In the genomic region with DNA sequence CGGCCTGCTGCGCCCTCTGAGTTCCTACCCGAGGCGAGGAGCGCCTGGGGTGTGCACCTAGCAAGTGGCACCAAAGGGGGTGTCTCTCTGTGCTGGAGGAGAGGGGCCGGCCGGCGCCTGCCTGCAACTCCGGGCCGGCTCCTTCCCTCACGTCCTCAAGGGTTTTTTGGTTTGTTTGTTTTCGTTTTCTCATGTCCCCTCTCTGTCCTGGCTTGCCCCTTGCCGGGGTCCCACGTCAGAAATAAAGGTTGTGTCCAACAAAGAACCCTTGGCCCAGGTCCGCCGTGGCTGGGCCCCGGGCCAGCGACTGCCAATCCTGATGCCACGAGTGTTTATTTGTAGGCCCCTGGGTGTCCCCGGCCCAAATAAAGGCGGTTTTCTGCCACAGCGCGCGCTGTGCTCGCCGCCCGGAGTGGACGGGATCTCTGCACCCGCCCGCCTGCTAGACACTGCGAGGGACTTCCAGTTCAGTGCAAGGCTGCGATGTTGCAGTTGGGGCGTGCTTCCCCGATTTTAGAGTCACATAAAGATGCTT, we compare ENCODE assay signal across 8 mouse cellular contexts. TPM values are rescaled to one million over a fixed set of nuclear protein-coding genes. Genes with fewer than 3 reads are reported as not detected.
A peak's percentile ranks its signal among the peaks of the same experiment; 100 is the strongest.
DNase-seq lines count a peak whose midpoint lies in the region; ATAC-seq and TF ChIP-seq lines count a peak whose summit lies in the region.

No protein-coding gene starts in this region.

- no peaks in the 10 kb centered on the region for H3K9me3 ChIP-seq in embryonic facial prominence, embryonic 10.5 days
- H3K9me3 ChIP-seq in heart, embryonic 14.5 days (ENCODE audit: control insufficient read depth, low read length) = no peaks in the 10 kb centered on the region
- no peaks in the 10 kb centered on the region for H3K9me3 ChIP-seq in limb, embryonic 11.5 days (ENCODE audit: control insufficient read depth, low read length)

- ATAC-seq in heart, embryonic 14.5 days (ENCODE audit: insufficient number of reproducible peaks, insufficient read depth, low FRiP score, low read depth) = peak; percentile 31
- ATAC-seq in limb, embryonic 11.5 days (ENCODE audit: insufficient number of reproducible peaks, low FRiP score, low TSS enrichment, low read depth) = peak; percentile 77
- ATAC-seq in megakaryocyte-erythroid progenitor cell, adult 5-6 weeks (replicated peaks; ENCODE audit: low FRiP score, low TSS enrichment, poor library complexity, severe bottlenecking) = peak; percentile 86

- peaks cover 11% of the 10 kb centered on the region for H3K36me3 ChIP-seq in embryonic facial prominence, embryonic 10.5 days (replicated peaks)
- no peaks in the 10 kb centered on the region for H3K36me3 ChIP-seq in heart, embryonic 14.5 days (ENCODE audit: control insufficient read depth, insufficient read depth, low read length)
- no peaks in the 10 kb centered on the region for H3K36me3 ChIP-seq in limb, embryonic 11.5 days (ENCODE audit: control insufficient read depth, insufficient read depth, low read length)
- no peaks in the 10 kb centered on the region for H3K36me3 ChIP-seq in testis, adult 2 months (ENCODE audit: control insufficient read depth, insufficient read depth, low read length)

- H3K4me2 ChIP-seq in heart, embryonic 14.5 days (ENCODE audit: low read length) = peak overlapping the region; percentile 86
- peak overlapping the region; percentile 75 for H3K4me2 ChIP-seq in limb, embryonic 11.5 days (ENCODE audit: low read depth, severe bottlenecking)

- TF ChIP-seq POLR2A in cerebellum, adult 2 months (IDR thresholded peaks at IDR 0.05; ENCODE audit: borderline replicate concordance, insufficient read depth, low read length) = no peak
- no peak; the same call in 1 of the 2 replicates for TF ChIP-seq POLR2A in testis, adult 2 months (IDR thresholded peaks at IDR 0.05; ENCODE audit: control insufficient read depth, low read depth, low read length)

- H3K27ac ChIP-seq in cerebellum, adult 2 months (ENCODE audit: insufficient read depth, low read length) = peak overlapping the region; percentile 86
- peak overlapping the region; percentile 99 for H3K27ac ChIP-seq in embryonic facial prominence, embryonic 10.5 days (replicated peaks)
- peak overlapping the region; percentile 94 to 99 for H3K27ac ChIP-seq in heart, embryonic 14.5 days (replicated peaks in 1 of 2; ENCODE audit: control insufficient read depth in 1 of 2, insufficient read depth in 1 of 2, low read depth in 2 of 2, low read length in 2 of 2)
- peak overlapping the region; percentile 66 for H3K27ac ChIP-seq in limb, embryonic 11.5 days (replicated peaks; ENCODE audit: low read depth, low read length)
- peak overlapping the region; percentile 67 for H3K27ac ChIP-seq in testis, adult 2 months (ENCODE audit: control insufficient read depth, insufficient read depth, low read depth, low read length)

- H3K9ac ChIP-seq in heart, embryonic 14.5 days (ENCODE audit: low read length) = peak overlapping the region; percentile 99
- H3K9ac ChIP-seq in limb, embryonic 11.5 days (ENCODE audit: low read length) = peak overlapping the region; percentile 91

- WGBS in cerebellum, adult 2 months = under 1% methylated on average over 33 of the region's 34 CpGs
- WGBS in embryonic facial prominence, embryonic 10.5 days = under 1% methylated on average over 34 of the region's 34 CpGs
- WGBS in heart, embryonic 14.5 days = under 1% methylated on average over 34 of the region's 34 CpGs
- WGBS in limb, embryonic 11.5 days = 0% methylated on average over 34 of the region's 34 CpGs

- no peak for TF ChIP-seq CTCF in cerebellum, adult 2 months (IDR thresholded peaks at IDR 0.05; ENCODE audit: borderline replicate concordance, insufficient read depth, low read depth, low read length)
- TF ChIP-seq CTCF in testis, adult 2 months (IDR thresholded peaks at IDR 0.05; ENCODE audit: control insufficient read depth, insufficient read depth, insufficient replicate concordance, low read depth, low read length) = no peak

- H3K27me3 ChIP-seq in cerebellum, adult 2 months (ENCODE audit: control insufficient read depth, insufficient read depth, low read length) = no peaks in the 10 kb centered on the region
- no peaks in the 10 kb centered on the region for H3K27me3 ChIP-seq in embryonic facial prominence, embryonic 10.5 days (replicated peaks; ENCODE audit: low read depth, poor library complexity, severe bottlenecking)
- H3K27me3 ChIP-seq in heart, embryonic 14.5 days (ENCODE audit: control insufficient read depth, insufficient read depth, low read length) = no peaks in the 10 kb centered on the region
- no peaks in the 10 kb centered on the region for H3K27me3 ChIP-seq in limb, embryonic 11.5 days (ENCODE audit: control insufficient read depth, insufficient read depth, low read length)
- no peaks in the 10 kb centered on the region for H3K27me3 ChIP-seq in testis, adult 2 months (ENCODE audit: control insufficient read depth, insufficient read depth, low read length)

- peaks cover 2% of the 10 kb centered on the region; the same call in 1 of the 2 replicates for H3K4me1 ChIP-seq in cerebellum, adult 2 months (ENCODE audit: control insufficient read depth, insufficient read depth, low read length)
- peaks cover 28% of the 10 kb centered on the region for H3K4me1 ChIP-seq in embryonic facial prominence, embryonic 10.5 days
- peaks cover 26 to 31% of the 10 kb centered on the region in 2 experiments for H3K4me1 ChIP-seq in heart, embryonic 14.5 days (ENCODE audit: control insufficient read depth in 2 of 2, insufficient read depth in 2 of 2, low read length in 2 of 2)
- H3K4me1 ChIP-seq in limb, embryonic 11.5 days (ENCODE audit: control insufficient read depth, insufficient read depth, low read length) = 0 out of 2 replicates have a peak, but pooled peaks cover 4% of the 10 kb centered on the region
- peaks cover 7% of the 10 kb centered on the region for H3K4me1 ChIP-seq in testis, adult 2 months (ENCODE audit: control insufficient read depth, insufficient read depth, low read length)

- DNase-seq in cerebellum, adult 2 months = peak in 1 of 2 experiments; percentile 67
- no peak for DNase-seq in cerebellum, adult 9-11 months
- peak; percentile 40 for DNase-seq in CD4-positive, CD25-positive, alpha-beta regulatory T cell, adult 2 months (ENCODE audit: low read depth, low spot score)
- peak; percentile 69 for DNase-seq in embryonic facial prominence, embryonic 10.5 days (ENCODE audit: low spot score)
- no peak for DNase-seq in limb, embryonic 11.5 days (ENCODE audit: low spot score)

- peak overlapping the region; percentile 85 for H3K4me3 ChIP-seq in cerebellum, adult 2 months (replicated peaks; ENCODE audit: insufficient read depth, low read depth, low read length)
- H3K4me3 ChIP-seq in embryonic facial prominence, embryonic 10.5 days = peak overlapping the region; percentile 88
- H3K4me3 ChIP-seq in heart, embryonic 14.5 days (ENCODE audit: control insufficient read depth in 1 of 2, insufficient read depth in 1 of 2, low read depth in 1 of 2, low read length in 2 of 2) = peak overlapping the region; percentile 82 to 84
- H3K4me3 ChIP-seq in limb, embryonic 11.5 days (ENCODE audit: low read depth, low read length) = peak overlapping the region; percentile 84
- H3K4me3 ChIP-seq in testis, adult 2 months (ENCODE audit: control insufficient read depth, low read depth, low read length) = peak overlapping the region; percentile 91

RNA-seq across cellular contexts. Expression of a gene that starts 0.4 kb away (rescaled TPM):
- 54.2 and 57.4 TPM in 2 replicates for polyA plus RNA-seq in cerebellum, adult 2 months (2012; rRNA removed)
- 34.6 and 38.9 TPM in 2 replicates for polyA plus RNA-seq in embryonic facial prominence, embryonic 10.5 days (2016; fragmentation: Nextera tagmentation; extraction: Ambion mirVana)
- 27.1 and 28.7 TPM in 2 replicates for polyA plus RNA-seq in heart, embryonic 14.5 days (2014; fragmentation: Nextera tagmentation; extraction: Ambion mirVana)
- 15.8 and 17.4 TPM in 2 replicates for polyA plus RNA-seq in limb, embryonic 11.5 days (2014; fragmentation: Nextera tagmentation; extraction: Ambion mirVana)
- 29.0 and 44.6 TPM in 2 replicates for total RNA-seq in megakaryocyte-erythroid progenitor cell, adult 5-6 weeks (2014; fragmentation: Nextera tagmentation)
- 15.1 and 31.5 TPM in 2 replicates for total RNA-seq in megakaryocyte-erythroid progenitor cell, adult 5-6 weeks (2017)
- polyA plus RNA-seq in testis, adult 2 months (2012; rRNA removed) = 80.1 and 91.5 TPM in 2 replicates

RNA-seq across cellular contexts. Expression of a gene that starts 47.8 kb away (rescaled TPM):
- 16.5 and 17.1 TPM in 2 replicates for polyA plus RNA-seq in cerebellum, adult 2 months (2012; rRNA removed)
- polyA plus RNA-seq in embryonic facial prominence, embryonic 10.5 days (2016; fragmentation: Nextera tagmentation; extraction: Ambion mirVana) = 20.3 and 20.4 TPM in 2 replicates
- 21.0 and 21.1 TPM in 2 replicates for polyA plus RNA-seq in heart, embryonic 14.5 days (2014; fragmentation: Nextera tagmentation; extraction: Ambion mirVana)
- polyA plus RNA-seq in limb, embryonic 11.5 days (2014; fragmentation: Nextera tagmentation; extraction: Ambion mirVana) = 16.2 and 16.5 TPM in 2 replicates
- 9.5 and 9.8 TPM in 2 replicates for total RNA-seq in megakaryocyte-erythroid progenitor cell, adult 5-6 weeks (2014; fragmentation: Nextera tagmentation)
- 1.4 and 3.7 TPM in 2 replicates for total RNA-seq in megakaryocyte-erythroid progenitor cell, adult 5-6 weeks (2017)
- polyA plus RNA-seq in testis, adult 2 months (2012; rRNA removed) = 7.6 and 8.6 TPM in 2 replicates

RNA-seq across cellular contexts. Expression of a gene that starts 48.9 kb away (rescaled TPM):
- 21.1 and 25.0 TPM in 2 replicates for polyA plus RNA-seq in cerebellum, adult 2 months (2012; rRNA removed)
- polyA plus RNA-seq in embryonic facial prominence, embryonic 10.5 days (2016; fragmentation: Nextera tagmentation; extraction: Ambion mirVana) = 40.3 and 40.6 TPM in 2 replicates
- 18.9 and 24.2 TPM in 2 replicates for polyA plus RNA-seq in heart, embryonic 14.5 days (2014; fragmentation: Nextera tagmentation; extraction: Ambion mirVana)
- 29.2 and 32.8 TPM in 2 replicates for polyA plus RNA-seq in limb, embryonic 11.5 days (2014; fragmentation: Nextera tagmentation; extraction: Ambion mirVana)
- total RNA-seq in megakaryocyte-erythroid progenitor cell, adult 5-6 weeks (2014; fragmentation: Nextera tagmentation) = 20.4 and 32.6 TPM in 2 replicates
- 16.8 and 17.1 TPM in 2 replicates for total RNA-seq in megakaryocyte-erythroid progenitor cell, adult 5-6 weeks (2017)
- 12.9 and 14.7 TPM in 2 replicates for polyA plus RNA-seq in testis, adult 2 months (2012; rRNA removed)

RNA-seq across cellular contexts. Expression of a gene that starts 57.3 kb away (rescaled TPM):
- polyA plus RNA-seq in cerebellum, adult 2 months (2012; rRNA removed) = 132 and 149 TPM in 2 replicates
- 73.5 and 76.0 TPM in 2 replicates for polyA plus RNA-seq in embryonic facial prominence, embryonic 10.5 days (2016; fragmentation: Nextera tagmentation; extraction: Ambion mirVana)
- polyA plus RNA-seq in heart, embryonic 14.5 days (2014; fragmentation: Nextera tagmentation; extraction: Ambion mirVana) = 59.4 and 63.9 TPM in 2 replicates
- 52.5 and 58.3 TPM in 2 replicates for polyA plus RNA-seq in limb, embryonic 11.5 days (2014; fragmentation: Nextera tagmentation; extraction: Ambion mirVana)
- 70.1 and 74.4 TPM in 2 replicates for total RNA-seq in megakaryocyte-erythroid progenitor cell, adult 5-6 weeks (2014; fragmentation: Nextera tagmentation)
- total RNA-seq in megakaryocyte-erythroid progenitor cell, adult 5-6 weeks (2017) = 40.7 and 73.1 TPM in 2 replicates
- 7.7 TPM in 2 replicates for polyA plus RNA-seq in testis, adult 2 months (2012; rRNA removed)

RNA-seq across cellular contexts. Expression of a gene that starts 58.2 kb away (rescaled TPM):
- polyA plus RNA-seq in cerebellum, adult 2 months (2012; rRNA removed) = 1.8 and 2.5 TPM in 2 replicates
- 15.3 and 15.5 TPM in 2 replicates for polyA plus RNA-seq in embryonic facial prominence, embryonic 10.5 days (2016; fragmentation: Nextera tagmentation; extraction: Ambion mirVana)
- polyA plus RNA-seq in heart, embryonic 14.5 days (2014; fragmentation: Nextera tagmentation; extraction: Ambion mirVana) = 14.5 and 15.5 TPM in 2 replicates
- polyA plus RNA-seq in limb, embryonic 11.5 days (2014; fragmentation: Nextera tagmentation; extraction: Ambion mirVana) = 6.2 and 8.5 TPM in 2 replicates
- 8.9 and 12.7 TPM in 2 replicates for total RNA-seq in megakaryocyte-erythroid progenitor cell, adult 5-6 weeks (2014; fragmentation: Nextera tagmentation)
- 4.0 and 8.0 TPM in 2 replicates for total RNA-seq in megakaryocyte-erythroid progenitor cell, adult 5-6 weeks (2017)
- 3.1 and 9.0 TPM in 2 replicates for polyA plus RNA-seq in testis, adult 2 months (2012; rRNA removed)

Comparison
In these comparisons a context has a peak if more than half of its experiments do, and no peak if none do; other contexts are left out.
1. DNase-seq: peak in CD4-positive, CD25-positive, alpha-beta regulatory T cell, adult 2 months (single experiment) and embryonic facial prominence, embryonic 10.5 days (single experiment); none in cerebellum, adult 9-11 months (single experiment) and limb, embryonic 11.5 days (single experiment).
2. ATAC-seq: peak in every context shown above with its lines; median percentile 86 in megakaryocyte-erythroid progenitor cell, adult 5-6 weeks; 77 in limb, embryonic 11.5 days; 31 in heart, embryonic 14.5 days.
3. Peak in every context shown above with its lines, with median percentiles within 50 percentile points of each other: H3K27ac ChIP-seq and H3K4me3 ChIP-seq.